Mouse (Mus musculus): ENCODE measurements around the gene Aff3. TPM values are rescaled to one million over a fixed set of nuclear protein-coding genes. Genes with fewer than 3 reads are reported as not detected.
"Not testable (repeated sequence)": the region's sequence is repeated elsewhere in the genome, so short reads cannot be mapped to it uniquely, and the experiment has no call there.

The Aff3 gene
- polyA plus RNA-seq, 1 experiment from 2014 or later, result 13.8 TPM

DNA sequence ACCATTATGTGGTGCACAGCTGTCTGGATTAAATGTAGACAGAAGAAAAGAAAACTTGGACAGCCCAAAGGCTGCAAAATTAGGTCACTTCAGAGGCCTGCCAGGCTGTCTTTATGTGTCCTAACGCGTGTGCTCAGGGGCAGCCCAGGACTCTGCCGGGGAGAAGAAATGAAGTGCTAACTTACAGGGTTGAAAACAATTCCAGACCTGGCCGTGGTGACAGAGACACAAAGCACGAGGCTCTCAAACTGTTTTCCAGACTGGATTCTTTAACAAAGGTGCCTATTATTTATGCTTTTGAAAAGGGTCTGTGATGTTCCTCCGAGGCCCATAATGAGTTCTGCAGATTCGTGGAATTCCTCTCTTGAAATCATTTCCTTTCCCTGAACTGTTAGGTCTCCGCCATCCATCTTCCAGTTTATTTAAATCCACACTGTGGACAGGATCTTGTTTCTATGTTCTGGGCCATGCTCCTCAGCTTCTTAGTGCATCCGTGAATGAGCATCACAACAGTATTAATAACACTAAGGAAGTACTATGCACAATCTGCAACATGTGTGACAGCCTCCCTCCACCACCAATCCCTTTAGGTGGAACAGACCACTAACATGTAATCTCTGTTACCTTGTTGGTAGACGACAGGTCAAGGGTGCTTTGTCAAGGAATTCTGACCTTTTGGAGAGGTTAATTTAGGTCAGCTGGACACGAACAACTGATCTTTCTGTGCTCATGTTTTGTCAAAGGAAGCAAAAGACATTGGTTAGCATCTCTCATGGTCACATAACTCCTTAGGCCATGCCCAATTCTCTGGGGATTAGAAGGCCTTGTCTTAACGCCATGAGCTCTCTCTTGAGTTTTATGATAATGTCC lies 228.0 kb downstream of the Aff3 start:
- H3K9me3 ChIP-seq (ENCODE audit: control insufficient read depth, low read length), result no peaks in the 10 kb centered on the region
- no peaks in the 10 kb centered on the region for H3K27me3 ChIP-seq (replicated peaks; ENCODE audit: control insufficient read depth, insufficient read depth, low read length)
- peak; percentile 38; the same call in 1 of the 2 replicates for ATAC-seq (ENCODE audit: low read depth)
- H3K4me3 ChIP-seq (ENCODE audit: low read depth, low read length), result no peak overlapping the region
- no peak overlapping the region for H3K4me2 ChIP-seq (ENCODE audit: low read depth, low read length)
- WGBS, result 22% methylated on average over 12 of the region's 12 CpGs
- peak; percentile 49 for DNase-seq (ENCODE audit: low spot score)
- H3K9ac ChIP-seq (ENCODE audit: low read depth, low read length), result no peak overlapping the region
- H3K4me1 ChIP-seq (ENCODE audit: control insufficient read depth, insufficient read depth, low read length), result peaks cover 20% of the 10 kb centered on the region
- peak overlapping the region; percentile 35; the same call in 1 of the 2 replicates for H3K27ac ChIP-seq (replicated peaks; ENCODE audit: low read depth, low read length)
- no peaks in the 10 kb centered on the region for H3K36me3 ChIP-seq (ENCODE audit: control insufficient read depth, insufficient read depth, low read length)

DNA sequence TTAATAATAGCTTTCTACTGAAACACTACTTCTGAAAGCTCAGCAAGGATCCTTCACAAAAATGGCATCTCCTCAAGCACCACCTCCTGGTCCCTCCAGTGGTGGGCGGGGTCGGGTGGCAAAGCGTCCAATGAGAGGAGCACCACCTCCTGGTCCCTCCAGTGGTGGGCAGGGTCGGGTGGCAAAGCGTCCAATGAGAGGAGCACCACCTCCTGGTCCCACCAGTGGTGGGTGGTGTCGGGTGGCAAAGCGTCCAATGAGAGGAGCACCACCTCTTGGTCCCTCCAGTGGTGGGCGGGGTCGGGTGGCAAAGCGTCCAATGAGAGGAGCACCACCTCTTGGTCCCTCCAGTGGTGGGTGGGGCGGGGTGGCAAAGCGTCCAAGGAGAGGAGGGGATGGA lies 234.4 kb downstream of the Aff3 start:
- not testable (repeated sequence) for H3K9ac ChIP-seq (ENCODE audit: low read depth, low read length); H3K9me3 ChIP-seq (ENCODE audit: control insufficient read depth, low read length); DNase-seq (ENCODE audit: low spot score); ATAC-seq (ENCODE audit: low read depth); H3K4me2 ChIP-seq (ENCODE audit: low read depth, low read length); H3K27ac ChIP-seq (replicated peaks; ENCODE audit: low read depth, low read length); H3K36me3 ChIP-seq (ENCODE audit: control insufficient read depth, insufficient read depth, low read length); H3K4me1 ChIP-seq (ENCODE audit: control insufficient read depth, insufficient read depth, low read length); H3K4me3 ChIP-seq (ENCODE audit: low read depth, low read length); H3K27me3 ChIP-seq (replicated peaks; ENCODE audit: control insufficient read depth, insufficient read depth, low read length)
- 98% methylated on average over 12 of the region's 12 CpGs for WGBS

DNA sequence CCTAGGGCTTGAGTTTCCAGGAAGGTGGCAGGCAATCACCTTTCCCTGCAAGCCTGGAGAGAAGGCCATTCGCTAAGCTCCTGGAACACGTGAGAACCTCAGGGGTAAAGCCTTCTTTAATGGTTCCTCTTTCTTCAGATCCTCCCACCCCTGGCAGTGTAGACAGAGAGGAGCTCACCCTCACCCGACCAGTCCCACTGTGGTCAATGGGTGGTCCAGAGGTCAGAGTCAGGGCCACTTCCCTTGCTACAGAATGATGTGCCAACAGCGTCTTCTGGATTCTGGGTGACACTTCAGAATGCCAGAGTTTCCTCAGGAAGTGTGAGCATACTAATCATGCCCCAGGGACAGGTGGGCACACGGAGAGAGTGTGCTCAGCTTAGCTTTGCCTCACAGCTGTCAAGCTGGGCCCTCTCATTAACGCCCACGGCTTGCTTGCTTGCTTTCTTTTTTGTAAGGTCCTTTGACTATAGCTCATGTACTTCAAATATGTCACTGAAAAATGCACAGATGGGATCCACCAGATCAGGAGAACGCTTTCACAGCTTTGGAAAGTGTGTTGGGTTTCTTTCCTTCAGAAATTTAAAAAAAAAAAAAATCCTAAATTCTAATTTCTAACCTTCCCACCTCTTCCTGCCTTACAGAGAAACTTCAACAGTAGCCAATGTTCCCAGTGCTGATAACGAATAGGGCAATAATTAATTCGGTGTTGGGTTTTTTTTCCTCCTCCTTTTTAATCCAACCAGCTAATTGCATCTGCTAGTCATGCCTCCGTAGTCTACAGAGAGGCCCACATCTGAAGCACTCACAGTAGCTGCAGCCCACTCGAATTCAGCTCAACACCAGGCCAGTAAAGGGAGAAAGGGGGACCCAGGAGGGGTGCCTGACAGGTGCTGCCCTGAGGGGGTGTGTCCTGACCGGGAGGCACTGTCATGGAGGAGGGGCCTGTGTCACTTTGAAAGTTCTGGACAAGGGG lies 235.8 kb downstream of the Aff3 start:
- H3K36me3 ChIP-seq (ENCODE audit: control insufficient read depth, insufficient read depth, low read length), result no peaks in the 10 kb centered on the region
- no peaks in the 10 kb centered on the region; the same call in 1 of the 2 replicates for H3K4me1 ChIP-seq (ENCODE audit: control insufficient read depth, insufficient read depth, low read length)
- H3K9ac ChIP-seq (ENCODE audit: low read depth, low read length), result no peak overlapping the region
- 64% methylated on average over 13 of the region's 13 CpGs for WGBS
- DNase-seq (ENCODE audit: low spot score) (peak; percentile 48), ATAC-seq (ENCODE audit: low read depth) (no peak)
- no peaks in the 10 kb centered on the region for H3K9me3 ChIP-seq (ENCODE audit: control insufficient read depth, low read length)
- no peak overlapping the region for H3K27ac ChIP-seq (replicated peaks; ENCODE audit: low read depth, low read length)
- no peak overlapping the region for H3K4me3 ChIP-seq (ENCODE audit: low read depth, low read length)
- H3K4me2 ChIP-seq (ENCODE audit: low read depth, low read length), result no peak overlapping the region
- H3K27me3 ChIP-seq (replicated peaks; ENCODE audit: control insufficient read depth, insufficient read depth, low read length), result no peaks in the 10 kb centered on the region

DNA sequence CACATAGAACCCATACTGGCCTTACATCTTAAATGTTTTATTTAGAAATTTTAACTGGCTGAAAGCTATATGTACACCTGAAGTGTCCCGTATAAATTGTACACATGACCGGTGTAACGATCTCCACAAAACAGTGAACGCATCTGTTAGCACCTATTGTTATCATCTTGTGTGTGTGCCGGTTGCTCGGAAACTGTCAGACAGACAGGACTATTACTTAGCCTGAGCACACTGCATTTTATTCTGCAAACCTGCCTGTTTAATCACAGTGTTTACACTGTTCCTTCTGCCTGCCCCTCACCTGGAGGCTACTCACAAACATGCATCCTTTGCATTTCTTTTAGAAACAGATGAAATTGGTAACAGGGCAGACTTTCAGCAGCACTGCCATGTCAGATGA lies 241.8 kb downstream of the Aff3 start:
- Histone ChIP-seq H3K4me1 (ENCODE audit: control insufficient read depth, insufficient read depth, low read length) (0 out of 2 replicates have a peak, but pooled peaks cover 3% of the 10 kb centered on the region), H3K27ac (replicated peaks; ENCODE audit: low read depth, low read length) (no peak overlapping the region), H3K4me2 (ENCODE audit: low read depth, low read length) (no peak overlapping the region), H3K9ac (ENCODE audit: low read depth, low read length) (no peak overlapping the region), H3K4me3 (ENCODE audit: low read depth, low read length) (no peak overlapping the region), H3K36me3 (ENCODE audit: control insufficient read depth, insufficient read depth, low read length) (0 out of 2 replicates have a peak, but pooled peaks cover 8% of the 10 kb centered on the region), H3K9me3 (ENCODE audit: control insufficient read depth, low read length) (no peaks in the 10 kb centered on the region), H3K27me3 (replicated peaks; ENCODE audit: control insufficient read depth, insufficient read depth, low read length) (no peaks in the 10 kb centered on the region)
- WGBS, result 95% methylated on average over 6 of the region's 6 CpGs
- DNase-seq (ENCODE audit: low spot score) (no peak), ATAC-seq (ENCODE audit: low read depth) (no peak)

DNA sequence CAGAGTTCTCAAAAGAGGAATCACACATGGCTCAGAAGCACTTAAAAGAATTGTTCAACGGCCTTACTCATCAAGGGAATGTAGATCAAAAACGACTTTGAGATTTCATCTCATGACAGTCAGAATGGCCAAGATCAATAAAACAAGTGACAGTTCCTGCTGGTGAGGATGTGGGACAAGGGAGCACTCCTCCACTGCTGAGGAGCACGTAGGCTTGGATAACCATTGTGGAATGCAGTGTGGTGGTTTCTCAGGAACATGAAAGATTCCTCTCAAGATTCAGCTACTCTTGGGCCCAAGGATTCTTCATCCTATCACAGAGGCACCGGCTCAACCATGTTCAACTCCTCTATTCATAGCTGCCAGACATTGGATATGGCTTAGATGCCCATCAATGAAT lies 245.4 kb downstream of the Aff3 start:
- Histone ChIP-seq H3K4me1 (ENCODE audit: control insufficient read depth, insufficient read depth, low read length) (0 out of 2 replicates have a peak, but pooled peaks cover 7% of the 10 kb centered on the region), H3K4me2 (ENCODE audit: low read depth, low read length) (no peak overlapping the region), H3K9ac (ENCODE audit: low read depth, low read length) (no peak overlapping the region), H3K27me3 (replicated peaks; ENCODE audit: control insufficient read depth, insufficient read depth, low read length) (no peaks in the 10 kb centered on the region), H3K36me3 (ENCODE audit: control insufficient read depth, insufficient read depth, low read length) (0 out of 2 replicates have a peak, but pooled peaks cover 8% of the 10 kb centered on the region), H3K27ac (replicated peaks; ENCODE audit: low read depth, low read length) (no peak overlapping the region), H3K4me3 (ENCODE audit: low read depth, low read length) (no peak overlapping the region), H3K9me3 (ENCODE audit: control insufficient read depth, low read length) (no peaks in the 10 kb centered on the region)
- DNase-seq (ENCODE audit: low spot score) (no peak), ATAC-seq (ENCODE audit: low read depth) (no peak)
- WGBS, result 80% methylated on average over 4 of the region's 4 CpGs

DNA sequence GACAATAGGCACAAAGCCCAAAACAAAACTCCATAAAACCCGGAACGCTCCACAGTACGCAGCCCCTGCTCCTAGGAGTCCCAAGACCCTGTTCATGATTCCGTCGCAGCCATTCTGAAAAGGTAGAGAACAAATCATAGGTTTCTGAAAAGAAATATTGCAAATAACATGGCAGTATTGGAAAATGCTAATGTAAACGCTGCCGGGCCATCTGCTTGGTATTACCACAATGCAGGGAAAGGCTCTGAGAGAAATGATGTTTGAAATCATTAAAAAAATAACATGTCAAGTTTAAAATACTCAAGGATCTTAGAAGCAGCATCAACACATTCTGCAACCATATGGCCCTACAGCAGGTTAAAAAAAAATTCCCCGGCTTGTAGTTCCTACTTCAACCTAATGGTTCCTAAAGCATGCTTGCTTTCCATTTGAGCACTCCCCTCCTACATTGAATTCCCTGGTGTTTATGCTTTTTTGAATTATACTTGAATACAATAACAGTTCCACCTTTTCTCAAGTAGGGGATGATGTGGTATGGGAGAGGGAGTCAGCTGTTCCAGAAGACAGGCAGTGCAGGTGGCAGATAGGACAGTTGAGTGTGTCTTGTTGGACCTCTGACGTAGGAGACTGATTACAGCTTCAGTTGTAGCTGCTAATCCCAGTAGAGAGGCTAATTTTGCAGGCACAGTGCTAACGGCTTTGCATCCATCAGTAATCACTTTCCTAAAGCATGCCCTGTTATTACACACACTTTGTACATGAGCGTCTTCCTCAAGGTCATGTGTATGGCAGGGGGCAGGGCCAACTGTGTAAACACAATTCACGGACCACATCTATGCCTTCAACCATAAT lies 246.3 kb downstream of the Aff3 start:
- H3K36me3 ChIP-seq (ENCODE audit: control insufficient read depth, insufficient read depth, low read length), result 0 out of 2 replicates have a peak, but pooled peaks cover 6% of the 10 kb centered on the region
- no peaks in the 10 kb centered on the region for H3K9me3 ChIP-seq (ENCODE audit: control insufficient read depth, low read length)
- H3K27me3 ChIP-seq (replicated peaks; ENCODE audit: control insufficient read depth, insufficient read depth, low read length), result no peaks in the 10 kb centered on the region
- DNase-seq (ENCODE audit: low spot score) (no peak), ATAC-seq (ENCODE audit: low read depth) (no peak)
- no peak overlapping the region for H3K9ac ChIP-seq (ENCODE audit: low read depth, low read length)
- 69% methylated on average over 12 of the region's 12 CpGs for WGBS
- H3K27ac ChIP-seq (replicated peaks; ENCODE audit: low read depth, low read length), result 0 out of 2 replicates have a peak overlapping the region, but pooled peaks have one; percentile 5
- H3K4me3 ChIP-seq (ENCODE audit: low read depth, low read length), result no peak overlapping the region
- no peak overlapping the region for H3K4me2 ChIP-seq (ENCODE audit: low read depth, low read length)
- H3K4me1 ChIP-seq (ENCODE audit: control insufficient read depth, insufficient read depth, low read length), result 0 out of 2 replicates have a peak, but pooled peaks cover 7% of the 10 kb centered on the region

DNA sequence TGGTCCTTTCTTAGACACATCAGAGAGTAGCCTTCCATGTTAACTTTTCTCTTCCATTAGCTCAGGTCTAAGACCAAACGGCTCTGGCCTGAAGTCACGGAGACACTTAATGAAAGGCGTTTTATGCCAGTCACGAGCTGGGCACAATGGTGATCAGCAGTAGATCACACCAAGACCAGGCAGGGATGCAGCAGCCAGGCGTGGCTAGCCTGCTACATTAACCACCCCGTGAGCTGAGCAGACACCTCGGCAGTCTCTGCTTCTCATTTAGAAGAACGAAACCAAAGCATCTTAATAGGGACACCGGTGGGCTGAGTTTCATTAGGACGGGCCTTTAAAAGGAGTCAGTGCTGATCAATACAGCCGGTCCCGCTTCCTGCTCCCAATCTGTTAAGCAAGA lies 247.6 kb downstream of the Aff3 start:
- Histone ChIP-seq H3K9ac (ENCODE audit: low read depth, low read length) (no peak overlapping the region), H3K27ac (replicated peaks; ENCODE audit: low read depth, low read length) (no peak overlapping the region), H3K27me3 (replicated peaks; ENCODE audit: control insufficient read depth, insufficient read depth, low read length) (no peaks in the 10 kb centered on the region), H3K4me2 (ENCODE audit: low read depth, low read length) (no peak overlapping the region), H3K4me1 (ENCODE audit: control insufficient read depth, insufficient read depth, low read length) (0 out of 2 replicates have a peak, but pooled peaks cover 7% of the 10 kb centered on the region), H3K36me3 (ENCODE audit: control insufficient read depth, insufficient read depth, low read length) (no peaks in the 10 kb centered on the region), H3K9me3 (ENCODE audit: control insufficient read depth, low read length) (no peaks in the 10 kb centered on the region), H3K4me3 (ENCODE audit: low read depth, low read length) (no peak overlapping the region)
- no peak for DNase-seq (ENCODE audit: low spot score)
- ATAC-seq (ENCODE audit: low read depth), result no peak
- 77% methylated on average over 12 of the region's 12 CpGs for WGBS

DNA sequence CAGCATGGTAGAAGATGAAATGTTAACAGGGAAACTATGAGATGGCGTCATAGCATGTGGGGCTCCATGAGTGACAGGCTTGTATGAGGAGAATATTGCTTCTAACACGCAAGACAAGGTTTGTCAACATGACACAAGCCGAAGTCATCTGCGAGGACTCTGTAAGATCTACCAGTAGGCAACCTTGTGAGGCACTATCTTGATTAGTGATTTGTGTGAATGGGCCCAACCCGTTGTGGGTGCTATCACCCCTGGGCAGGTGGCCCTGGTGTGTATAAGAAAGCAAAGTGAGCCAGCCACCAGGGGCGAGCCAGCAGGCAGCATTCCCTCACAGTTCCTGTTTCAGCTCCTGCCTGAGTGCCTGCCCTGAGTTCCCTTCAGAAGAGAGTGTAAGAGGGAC lies 249.2 kb downstream of the Aff3 start:
- ATAC-seq (ENCODE audit: low read depth) (no peak), DNase-seq (ENCODE audit: low spot score) (no peak)
- Histone ChIP-seq H3K9ac (ENCODE audit: low read depth, low read length) (no peak overlapping the region), H3K27me3 (replicated peaks; ENCODE audit: control insufficient read depth, insufficient read depth, low read length) (no peaks in the 10 kb centered on the region), H3K27ac (replicated peaks; ENCODE audit: low read depth, low read length) (no peak overlapping the region), H3K4me3 (ENCODE audit: low read depth, low read length) (no peak overlapping the region), H3K9me3 (ENCODE audit: control insufficient read depth, low read length) (no peaks in the 10 kb centered on the region), H3K4me2 (ENCODE audit: low read depth, low read length) (no peak overlapping the region), H3K36me3 (ENCODE audit: control insufficient read depth, insufficient read depth, low read length) (no peaks in the 10 kb centered on the region), H3K4me1 (ENCODE audit: control insufficient read depth, insufficient read depth, low read length) (0 out of 2 replicates have a peak, but pooled peaks cover 7% of the 10 kb centered on the region)
- 92% methylated on average over 6 of the region's 6 CpGs for WGBS

Data from embryonic facial prominence, embryonic 14.5 days (tissue).